Mouse (Mus musculus): ENCODE data around the gene Bpifa5. TPM values are rescaled to one million over a fixed set of nuclear protein-coding genes. Genes with fewer than 3 reads are reported as not detected.

Bpifa5 gene
- polyA plus RNA-seq, 1 experiment from 2014 or later: not detected

DNA sequence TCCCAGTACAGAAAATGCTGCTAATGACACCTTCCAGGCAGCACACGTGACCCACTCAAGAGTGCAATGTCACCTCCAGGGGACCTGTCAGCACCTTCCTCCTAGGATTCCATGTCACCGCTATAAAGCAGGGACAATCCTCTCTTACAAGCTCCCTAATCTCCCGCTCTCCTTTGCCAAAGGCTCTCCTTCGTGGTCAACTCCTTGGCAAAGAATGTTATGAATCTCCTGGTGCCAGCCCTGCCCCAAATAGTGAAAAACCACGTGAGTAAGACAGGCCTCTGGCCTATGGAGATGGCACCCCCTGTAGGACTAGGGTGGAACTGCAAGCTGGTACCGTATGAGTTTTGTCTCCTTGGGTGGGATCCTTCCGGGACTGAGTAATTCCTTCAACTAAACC is 44.5 kb downstream of the Bpifa5 start:
- no peak for ATAC-seq (ENCODE audit: insufficient read depth)
- Histone ChIP-seq H3K4me1 (replicated peaks) (no peaks in the 10 kb centered on the region), H3K9me3 (replicated peaks) (no peaks in the 10 kb centered on the region), H3K27ac (replicated peaks) (no peak overlapping the region), H3K4me3 (replicated peaks) (no peak overlapping the region), H3K36me3 (replicated peaks) (no peaks in the 10 kb centered on the region), H3K4me2 (no peak overlapping the region), H3K9ac (no peak overlapping the region), H3K27me3 (no peaks in the 10 kb centered on the region)
- WGBS (ENCODE audit: insufficient replicate concordance): 51% methylated on average over 7 of the region's 7 CpGs

DNA sequence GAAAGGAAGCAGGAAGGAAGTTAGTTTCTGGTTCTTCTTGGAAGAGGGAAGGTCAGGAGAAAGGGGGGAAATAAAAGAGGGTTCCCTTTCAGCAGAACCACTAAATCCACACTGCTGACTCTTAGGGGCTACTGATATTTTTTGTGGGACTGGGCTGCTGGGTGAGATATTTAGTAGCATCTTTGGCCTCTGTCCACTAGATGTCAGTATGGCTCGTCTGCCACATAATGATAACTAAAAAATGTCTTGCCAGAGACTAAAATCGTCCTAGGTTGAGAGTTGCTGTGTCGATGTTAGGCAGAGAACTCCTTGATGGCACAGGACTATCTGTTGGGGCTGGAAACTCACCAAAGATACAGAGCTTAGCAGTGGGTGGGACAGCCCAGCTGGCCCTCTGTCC is 46.7 kb downstream of the Bpifa5 start:
- Histone ChIP-seq H3K27ac (replicated peaks) (no peak overlapping the region), H3K4me3 (replicated peaks) (no peak overlapping the region), H3K36me3 (replicated peaks) (no peaks in the 10 kb centered on the region), H3K4me1 (replicated peaks) (no peaks in the 10 kb centered on the region), H3K9me3 (replicated peaks) (no peaks in the 10 kb centered on the region), H3K4me2 (no peak overlapping the region), H3K9ac (no peak overlapping the region), H3K27me3 (no peaks in the 10 kb centered on the region)
- 3% methylated on average over 3 of the region's 3 CpGs for WGBS (ENCODE audit: insufficient replicate concordance)
- ATAC-seq (ENCODE audit: insufficient read depth): no peak

DNA sequence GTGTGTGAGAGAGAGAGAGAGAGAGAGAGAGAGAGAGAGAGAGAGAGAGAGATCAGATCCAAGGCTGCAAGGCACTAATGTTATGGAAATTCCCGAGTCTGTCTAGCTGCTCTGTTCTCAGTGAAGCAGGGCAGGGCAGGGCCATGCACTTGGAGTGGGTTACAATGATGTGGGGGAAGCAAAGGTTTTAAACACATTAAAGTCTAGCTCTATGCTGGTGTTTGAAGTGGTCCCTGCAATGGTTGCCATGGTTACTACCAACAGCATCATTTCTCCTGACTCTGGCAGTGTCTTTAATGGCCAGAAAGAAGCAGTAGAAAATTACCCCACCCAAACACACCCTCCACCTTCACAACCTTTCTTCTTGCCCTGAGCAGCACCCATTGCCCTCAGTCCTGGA is 48.7 kb downstream of the Bpifa5 start:
- 38% methylated on average over 1 of the region's 1 CpGs for WGBS (ENCODE audit: insufficient replicate concordance)
- H3K9me3 ChIP-seq (replicated peaks): no peaks in the 10 kb centered on the region
- H3K4me1 ChIP-seq (replicated peaks): no peaks in the 10 kb centered on the region
- no peaks in the 10 kb centered on the region for H3K36me3 ChIP-seq (replicated peaks)
- H3K9ac ChIP-seq: no peak overlapping the region
- no peak overlapping the region for H3K4me3 ChIP-seq (replicated peaks)
- no peak for ATAC-seq (ENCODE audit: insufficient read depth)
- no peak overlapping the region for H3K27ac ChIP-seq (replicated peaks)
- H3K4me2 ChIP-seq: no peak overlapping the region
- no peaks in the 10 kb centered on the region for H3K27me3 ChIP-seq

DNA sequence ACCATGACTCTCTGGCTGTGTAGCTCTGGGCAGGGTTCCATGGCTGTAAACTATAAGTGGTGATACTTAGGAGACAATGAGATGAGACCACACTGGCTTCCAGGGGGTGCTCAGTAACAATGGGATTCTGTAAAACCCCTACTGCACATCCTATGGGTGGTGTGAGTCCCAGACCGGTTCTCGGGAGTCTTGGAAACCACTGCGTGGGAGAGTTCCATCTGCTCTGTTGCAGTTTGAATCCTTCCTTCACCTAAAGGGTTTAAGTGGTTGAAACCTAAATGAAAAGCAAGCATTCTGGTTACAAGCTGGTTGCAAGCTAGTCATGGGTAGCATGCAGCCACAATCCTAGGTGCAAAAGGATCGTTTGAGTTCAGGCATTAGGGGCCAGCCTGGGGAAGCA is 49.5 kb downstream of the Bpifa5 start:
- H3K27ac ChIP-seq (replicated peaks): no peak overlapping the region
- no peaks in the 10 kb centered on the region for H3K27me3 ChIP-seq
- WGBS (ENCODE audit: insufficient replicate concordance): 69% methylated on average over 4 of the region's 4 CpGs
- H3K36me3 ChIP-seq (replicated peaks): no peaks in the 10 kb centered on the region
- no peak for ATAC-seq (ENCODE audit: insufficient read depth)
- H3K9me3 ChIP-seq (replicated peaks): no peaks in the 10 kb centered on the region
- no peak overlapping the region for H3K9ac ChIP-seq
- H3K4me2 ChIP-seq: no peak overlapping the region
- no peak overlapping the region for H3K4me3 ChIP-seq (replicated peaks)
- H3K4me1 ChIP-seq (replicated peaks): no peaks in the 10 kb centered on the region

DNA sequence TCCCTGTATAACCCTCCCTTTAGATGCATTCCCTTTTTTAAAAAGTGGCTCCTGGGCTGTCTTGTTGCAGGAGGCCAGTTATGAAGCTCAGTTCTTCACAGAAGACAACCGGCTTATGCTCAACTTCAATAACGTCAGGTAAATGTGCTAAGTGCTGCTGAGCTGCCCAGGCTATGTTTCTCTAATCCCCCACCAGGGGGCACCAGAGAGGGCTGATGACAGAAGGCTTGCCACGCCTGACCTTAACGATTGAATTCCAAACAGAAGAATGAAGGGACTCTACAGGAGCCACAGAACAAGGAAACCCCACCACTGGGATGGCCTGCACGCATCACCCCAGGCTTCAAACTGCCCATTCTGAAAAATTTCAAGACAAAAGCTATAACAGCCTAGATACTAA is 52.8 kb downstream of the Bpifa5 start:
- ATAC-seq (ENCODE audit: insufficient read depth): no peak
- H3K4me2 ChIP-seq: no peak overlapping the region
- 11% methylated on average over 5 of the region's 5 CpGs for WGBS (ENCODE audit: insufficient replicate concordance)

More for the DNA sequence above, 52.8 kb downstream of the Bpifa5 start:
- Histone ChIP-seq H3K4me1 (replicated peaks) (no peaks in the 10 kb centered on the region), H3K27ac (replicated peaks) (no peak overlapping the region), H3K9ac (no peak overlapping the region), H3K9me3 (replicated peaks) (no peaks in the 10 kb centered on the region), H3K27me3 (no peaks in the 10 kb centered on the region), H3K36me3 (replicated peaks) (no peaks in the 10 kb centered on the region), H3K4me3 (replicated peaks) (no peak overlapping the region)

Other genes starting within 250 kb of the Bpifa5 start
- not detected in 2 replicates for gene Bpifb3, start 244.4 kb upstream of the Bpifa5 start, polyA plus RNA-seq (2015; fragmentation: Nextera tagmentation; extraction: Ambion mirVana)
- gene Bpifb4, start 224.4 kb upstream of the Bpifa5 start, polyA plus RNA-seq (2015; fragmentation: Nextera tagmentation; extraction: Ambion mirVana): 0.06 and 0.13 TPM in 2 replicates
- not detected in 2 replicates for gene Bpifa6, start 187.7 kb upstream of the Bpifa5 start, polyA plus RNA-seq (2015; fragmentation: Nextera tagmentation; extraction: Ambion mirVana)
- gene Bpifa2, start 154.3 kb upstream of the Bpifa5 start, polyA plus RNA-seq (2015; fragmentation: Nextera tagmentation; extraction: Ambion mirVana): not detected in 2 replicates
- gene Bpifa3, start 32.3 kb upstream of the Bpifa5 start, polyA plus RNA-seq (2015; fragmentation: Nextera tagmentation; extraction: Ambion mirVana): not detected in 2 replicates
- gene Bpifa1, start 19.7 kb upstream of the Bpifa5 start, polyA plus RNA-seq (2015; fragmentation: Nextera tagmentation; extraction: Ambion mirVana): not detected in 2 replicates
- 0.21 and 0.36 TPM in 2 replicates for gene Bpifb1, start 28.2 kb downstream of the Bpifa5 start, polyA plus RNA-seq (2015; fragmentation: Nextera tagmentation; extraction: Ambion mirVana)
- gene Bpifb5, start 61.1 kb downstream of the Bpifa5 start, polyA plus RNA-seq (2015; fragmentation: Nextera tagmentation; extraction: Ambion mirVana): not detected in 2 replicates
- not detected in 2 replicates for gene Bpifb9a, start 95.2 kb downstream of the Bpifa5 start, polyA plus RNA-seq (2015; fragmentation: Nextera tagmentation; extraction: Ambion mirVana)
- gene Bpifb9b, start 144.6 kb downstream of the Bpifa5 start, polyA plus RNA-seq (2015; fragmentation: Nextera tagmentation; extraction: Ambion mirVana): not detected in 2 replicates
- 12.6 and 12.8 TPM in 2 replicates for gene Cdk5rap1, start 210.4 kb downstream of the Bpifa5 start, polyA plus RNA-seq (2015; fragmentation: Nextera tagmentation; extraction: Ambion mirVana)
- 2.9 and 3.4 TPM in 2 replicates for gene Snta1, start 245.5 kb downstream of the Bpifa5 start, polyA plus RNA-seq (2015; fragmentation: Nextera tagmentation; extraction: Ambion mirVana)

Measured in liver, embryonic 15.5 days (tissue).